Mouse (Mus musculus) limb, embryonic 11.5 days (tissue): ENCODE measurements around the gene Samd14. TPM values are rescaled to one million over a fixed set of nuclear protein-coding genes. Genes with fewer than 3 reads are reported as not detected.

Experiments
- ATAC-seq: fragments of 200-750 bp; cut with Nextera tagmentation; 2 replicates; pipeline ENCODE4 v1.8.0; 2017; ENCODE audit warnings: low read depth; ENCODE audit not compliant: insufficient number of reproducible peaks, low FRiP score, low TSS enrichment
- DNase-seq: peaks from one replicate; pipeline ENCODE4 v3.0.0-alpha.2; 2015; ENCODE audit warnings: low spot score
- H3K27ac ChIP-seq: fragments of 300-500 bp; sonication (generic); replicated peaks from 2 replicates; pipeline ENCODE4 v1.5.1; 2014; ENCODE audit warnings: low read depth, mild to moderate bottlenecking, low read length
- H3K27me3 ChIP-seq: fragments of 300-500 bp; sonication (generic); 2 replicates; pipeline ENCODE4 v1.6.1; 2014; ENCODE audit warnings: mild to moderate bottlenecking, low read length, mixed read lengths; ENCODE audit not compliant: control insufficient read depth, insufficient read depth
- H3K36me3 ChIP-seq: fragments of 300-500 bp; sonication (generic); 2 replicates; pipeline ENCODE4 v1.6.1; 2014; ENCODE audit warnings: mild to moderate bottlenecking, low read length, moderate library complexity, mixed read lengths; ENCODE audit not compliant: control insufficient read depth, insufficient read depth
- H3K4me1 ChIP-seq: fragments of 300-500 bp; sonication (generic); 2 replicates; pipeline ENCODE4 v1.6.1; 2014; ENCODE audit warnings: low read length, mixed read lengths; ENCODE audit not compliant: control insufficient read depth, insufficient read depth
- H3K4me2 ChIP-seq: fragments of 300-500 bp; sonication (generic); 2 replicates; pipeline ENCODE4 v1.6.1; 2014; ENCODE audit warnings: low read depth, mild to moderate bottlenecking, moderate library complexity; ENCODE audit not compliant: severe bottlenecking
- H3K4me3 ChIP-seq: fragments of 300-500 bp; sonication (generic); 2 replicates; pipeline ENCODE4 v1.5.1; 2014; ENCODE audit warnings: low read depth, low read length
- H3K9ac ChIP-seq: fragments of 300-500 bp; sonication (generic); 2 replicates; pipeline ENCODE4 v1.6.1; 2014; ENCODE audit warnings: mild to moderate bottlenecking, low read length
- H3K9me3 ChIP-seq: fragments of 300-500 bp; sonication (generic); 2 replicates; pipeline ENCODE4 v1.6.1; 2016; ENCODE audit warnings: low read length; ENCODE audit not compliant: control insufficient read depth
- WGBS: fragments of 180-500 bp; shearing (Covaris S2); extraction: QIAGEN DNeasy Blood & Tissue Kit; methylation state at CpG from one replicate; pipeline ENCODE4 v1.1.7; 2014; 5-methylcytosine and 5-hydroxymethylcytosine counted together
- polyA plus RNA-seq: library from polyadenylated mRNA; unstranded; fragments of >200 nt; fragmentation: Nextera tagmentation; extraction: Ambion mirVana; gene quantifications from 2 replicates; pipeline ENCODE4 v1.2.1, GENCODE M21; 2014

Gene Samd14
- polyA plus RNA-seq, 1 experiment from 2014 or later, result 35.6 TPM

DNA sequence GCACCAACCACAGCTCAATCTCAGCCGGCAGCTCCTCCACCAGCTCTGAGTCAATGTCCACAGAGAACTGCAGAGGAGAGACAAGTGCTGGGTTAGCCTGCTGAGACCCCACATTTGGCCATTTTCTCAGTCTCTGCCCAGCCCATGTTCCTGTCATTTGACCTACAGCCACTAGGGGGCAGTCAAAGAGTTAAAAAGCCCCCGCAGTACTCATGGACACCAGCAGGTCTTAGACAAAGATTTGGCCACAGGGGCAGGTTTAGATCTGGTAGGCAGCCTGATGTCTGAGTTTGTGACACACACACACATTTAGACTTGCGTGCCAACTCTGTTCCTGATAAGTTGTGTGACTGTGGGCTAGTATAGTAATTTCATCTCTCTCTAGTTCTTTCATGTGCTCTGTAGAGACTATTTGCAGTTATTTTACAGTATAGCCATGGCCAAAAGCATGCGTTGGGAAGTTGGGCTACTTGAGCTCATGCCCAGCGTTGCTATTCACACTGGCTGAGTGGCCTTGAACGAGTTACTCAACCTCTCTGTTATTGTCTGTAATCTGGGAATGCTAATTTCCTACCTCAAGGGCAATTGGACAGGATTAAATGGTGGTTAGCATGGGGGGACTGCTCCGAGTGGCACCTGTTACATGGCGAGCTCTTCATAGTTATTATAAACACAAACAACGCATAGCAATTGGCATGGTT, 37.5 kb downstream of the Samd14 start:
- no peak overlapping the region for H3K27ac ChIP-seq
- H3K27me3 ChIP-seq, result no peaks in the 10 kb centered on the region
- H3K36me3 ChIP-seq, result no peaks in the 10 kb centered on the region
- H3K9me3 ChIP-seq, result no peaks in the 10 kb centered on the region
- H3K9ac ChIP-seq, result no peak overlapping the region
- ATAC-seq, result no peak
- no peaks in the 10 kb centered on the region for H3K4me1 ChIP-seq
- H3K4me2 ChIP-seq, result no peak overlapping the region
- peak; percentile 74 for DNase-seq
- WGBS, result 61% methylated on average over 9 of the region's 9 CpGs
- no peak overlapping the region for H3K4me3 ChIP-seq

DNA sequence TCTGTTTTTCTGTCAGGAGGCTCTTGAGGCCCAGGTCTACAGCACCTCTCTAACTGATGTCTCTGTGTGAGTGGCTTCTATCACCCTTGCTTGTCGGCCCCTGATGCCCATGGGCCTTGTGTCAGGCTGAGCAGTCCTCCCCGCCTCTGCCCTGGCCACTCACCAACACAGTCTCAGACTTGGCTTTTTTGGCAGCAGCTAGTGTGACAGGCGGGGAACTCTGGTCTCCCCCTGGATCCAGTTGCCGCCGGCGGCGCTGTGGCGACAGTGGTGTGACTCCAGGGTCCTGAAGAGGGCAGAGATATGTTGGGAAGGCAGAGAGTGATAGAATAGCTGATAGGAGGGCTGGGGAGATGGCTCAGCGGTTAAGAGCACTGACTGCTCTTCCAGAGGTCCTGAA, 43.4 kb downstream of the Samd14 start:
- DNase-seq, result no peak
- H3K4me3 ChIP-seq, result no peak overlapping the region
- WGBS, result 71% methylated on average over 9 of the region's 9 CpGs

DNA sequence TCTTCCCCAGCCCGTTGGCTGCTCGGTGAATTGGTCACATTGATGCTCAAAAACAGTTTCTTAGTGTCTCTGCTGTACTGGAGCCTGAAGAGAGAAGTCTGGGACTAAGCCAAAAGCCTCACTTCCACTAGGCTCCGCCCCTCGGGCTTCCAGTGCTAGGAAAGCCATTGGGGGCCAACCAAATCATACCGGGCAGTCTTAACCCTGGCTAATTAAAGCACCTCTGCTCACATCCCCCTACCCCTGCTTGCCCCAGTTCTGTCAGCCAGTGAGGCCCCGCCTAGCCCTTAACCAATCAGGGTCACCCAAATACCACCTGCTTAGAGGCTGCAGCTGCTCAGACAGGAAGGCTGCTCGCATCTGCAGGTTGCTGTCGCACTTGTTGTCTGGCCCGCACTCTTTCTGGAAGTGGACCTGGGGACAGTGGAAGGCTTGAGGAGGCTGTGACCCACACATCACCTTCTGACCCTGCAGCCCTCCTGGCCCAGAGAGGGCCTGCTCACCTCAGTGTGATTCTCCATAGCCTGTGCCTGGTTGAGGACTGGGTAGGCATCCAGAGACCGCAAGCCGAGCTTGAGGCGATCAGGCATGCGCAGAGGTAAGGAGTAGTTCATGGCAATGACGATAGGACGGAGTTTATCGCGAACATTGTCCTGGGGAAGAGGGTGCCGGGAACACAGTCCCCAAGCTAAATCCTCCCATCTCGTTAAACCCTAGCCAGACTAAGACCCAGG, 47.3 kb downstream of the Samd14 start:
- H3K4me3 ChIP-seq, result no peak overlapping the region
- 0 out of 2 replicates have a peak, but pooled peaks have one; percentile 37 for ATAC-seq
- no peaks in the 10 kb centered on the region for H3K36me3 ChIP-seq
- peaks cover 5% of the 10 kb centered on the region; the same call in 1 of the 2 replicates for H3K4me1 ChIP-seq
- DNase-seq, result peak; percentile 35
- no peak overlapping the region; the same call in 1 of the 2 replicates for H3K9ac ChIP-seq
- 28% methylated on average over 19 of the region's 19 CpGs for WGBS
- no peak overlapping the region for H3K27ac ChIP-seq
- H3K9me3 ChIP-seq, result no peaks in the 10 kb centered on the region
- no peaks in the 10 kb centered on the region for H3K27me3 ChIP-seq
- peak overlapping the region; percentile 33 for H3K4me2 ChIP-seq

More for the DNA sequence above, 43.4 kb downstream of the Samd14 start:
- no peak for ATAC-seq
- Histone ChIP-seq H3K4me1 (peaks cover 5% of the 10 kb centered on the region; the same call in 1 of the 2 replicates), H3K27ac (no peak overlapping the region), H3K4me2 (no peak overlapping the region), H3K27me3 (no peaks in the 10 kb centered on the region), H3K9ac (no peak overlapping the region), H3K9me3 (no peaks in the 10 kb centered on the region), H3K36me3 (no peaks in the 10 kb centered on the region)

DNA sequence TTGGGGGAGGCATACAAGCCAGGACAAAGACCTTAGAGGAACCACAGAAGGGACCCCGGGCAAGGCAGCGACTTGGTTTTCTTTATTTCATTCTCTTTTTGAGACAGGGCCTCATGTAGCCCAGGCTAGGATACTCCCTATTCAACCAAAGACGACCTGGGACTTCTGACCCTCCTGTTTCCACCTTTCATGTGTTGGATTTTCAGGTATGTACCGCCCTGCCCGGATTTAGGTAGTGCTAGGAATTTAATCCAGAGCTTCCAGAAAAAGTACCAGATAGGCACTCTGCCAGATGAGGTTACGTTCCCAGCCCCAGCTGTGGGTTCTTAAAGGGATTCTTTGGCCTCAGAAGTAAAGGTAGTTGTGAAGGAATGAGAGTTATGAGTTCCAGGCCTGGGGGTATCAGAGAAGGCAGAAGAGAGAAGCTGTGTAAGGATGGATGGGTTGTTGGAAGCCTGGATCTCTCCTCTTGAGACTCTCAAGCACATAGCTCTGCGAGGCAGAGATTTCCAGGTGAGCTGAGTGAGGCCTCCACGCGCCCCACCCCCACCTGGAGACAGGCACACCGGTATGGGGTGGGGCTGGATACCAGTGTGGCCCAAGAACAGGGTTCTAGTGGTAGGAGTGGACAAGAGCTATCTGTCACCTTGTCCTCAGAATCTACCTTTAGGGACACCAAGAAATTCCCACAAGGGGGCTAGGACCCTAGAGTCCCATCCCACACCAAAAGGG, 59.7 kb downstream of the Samd14 start:
- 84% methylated on average over 10 of the region's 10 CpGs for WGBS
- Histone ChIP-seq H3K36me3 (no peaks in the 10 kb centered on the region), H3K4me2 (no peak overlapping the region), H3K27me3 (peaks cover 5% of the 10 kb centered on the region), H3K4me3 (no peak overlapping the region), H3K4me1 (no peaks in the 10 kb centered on the region), H3K9ac (no peak overlapping the region), H3K9me3 (no peaks in the 10 kb centered on the region), H3K27ac (no peak overlapping the region)
- no peak for ATAC-seq
- no peak for DNase-seq

DNA sequence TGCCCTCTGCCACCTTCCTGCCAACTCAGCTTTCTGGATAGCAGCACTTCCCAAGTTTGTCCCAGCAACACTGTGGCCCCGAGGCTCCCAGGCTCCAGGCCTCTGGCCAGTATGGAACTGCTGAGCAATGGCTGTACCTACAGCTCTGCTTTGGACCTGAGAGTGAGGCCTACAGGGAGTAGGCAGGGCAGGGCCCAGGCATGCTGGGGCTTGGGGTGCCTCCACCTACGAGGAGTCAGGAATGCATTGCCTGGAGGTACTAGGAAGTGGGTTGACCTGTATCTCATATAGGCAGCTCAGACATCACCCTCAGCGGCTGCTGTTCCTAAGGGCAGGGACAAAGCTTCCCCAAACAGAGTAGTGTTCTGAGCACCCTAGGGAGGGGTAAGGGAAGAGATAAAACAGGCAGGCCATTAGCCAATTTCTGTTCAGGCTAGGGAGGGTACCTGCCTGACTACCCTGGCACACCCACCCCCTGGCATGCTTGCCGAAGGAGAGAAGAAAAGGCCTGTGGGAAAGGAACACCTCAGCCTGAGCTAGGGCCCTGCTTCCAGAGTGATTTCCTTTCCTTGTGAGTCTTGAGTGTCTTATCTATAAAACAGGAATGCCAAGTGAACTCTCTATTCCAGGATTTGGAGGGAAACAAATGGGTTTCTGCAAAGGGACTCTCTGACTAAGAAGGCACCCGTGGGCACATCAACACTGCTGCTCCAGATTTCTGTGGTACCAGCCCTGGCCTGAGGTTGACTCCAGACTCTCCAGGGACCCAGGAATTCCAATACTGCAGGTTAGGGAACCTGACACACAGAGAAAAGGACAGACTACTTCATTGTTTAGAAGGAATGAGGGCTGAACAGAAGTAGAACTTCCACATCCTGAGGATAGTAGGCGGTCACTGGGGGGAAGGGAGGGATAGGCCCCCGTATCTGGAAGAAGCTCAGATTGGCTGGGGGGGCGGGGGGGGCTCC, 60.7 kb downstream of the Samd14 start:
- no peak for DNase-seq
- Histone ChIP-seq H3K4me2 (no peak overlapping the region), H3K4me1 (0 out of 2 replicates have a peak, but pooled peaks cover 3% of the 10 kb centered on the region), H3K27me3 (peaks cover 15% of the 10 kb centered on the region), H3K4me3 (no peak overlapping the region), H3K36me3 (no peaks in the 10 kb centered on the region), H3K27ac (no peak overlapping the region), H3K9ac (no peak overlapping the region), H3K9me3 (no peaks in the 10 kb centered on the region)
- no peak for ATAC-seq
- WGBS, result 76% methylated on average over 8 of the region's 8 CpGs

DNA sequence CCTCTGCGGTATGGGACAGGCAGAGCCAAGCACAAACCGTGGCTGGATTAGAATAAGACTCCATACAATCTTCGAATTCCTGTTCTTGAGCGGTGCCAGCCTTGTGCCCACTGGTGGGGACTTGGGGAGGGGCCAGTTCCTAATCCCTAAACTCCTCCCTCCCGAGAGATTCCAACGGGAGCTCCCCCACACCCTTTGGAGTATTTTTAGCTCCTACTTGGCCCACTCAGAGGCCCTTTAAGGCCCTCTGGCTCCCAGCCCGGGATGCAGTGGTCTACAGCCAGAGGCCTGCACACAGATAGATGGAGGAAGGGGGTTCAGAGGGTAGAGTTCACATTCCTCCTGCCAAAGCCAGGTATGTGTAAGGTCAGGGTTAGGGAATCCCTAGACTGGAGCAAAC, 61.6 kb downstream of the Samd14 start:
- 61% methylated on average over 7 of the region's 7 CpGs for WGBS
- ATAC-seq (no peak), DNase-seq (no peak)
- no peaks in the 10 kb centered on the region for H3K9me3 ChIP-seq
- peaks cover 23% of the 10 kb centered on the region for H3K27me3 ChIP-seq
- no peak overlapping the region for H3K4me3 ChIP-seq
- H3K9ac ChIP-seq, result no peak overlapping the region
- no peak overlapping the region for H3K4me2 ChIP-seq
- H3K4me1 ChIP-seq, result peaks cover 10% of the 10 kb centered on the region; the same call in 1 of the 2 replicates
- no peak overlapping the region for H3K27ac ChIP-seq
- no peaks in the 10 kb centered on the region for H3K36me3 ChIP-seq

DNA sequence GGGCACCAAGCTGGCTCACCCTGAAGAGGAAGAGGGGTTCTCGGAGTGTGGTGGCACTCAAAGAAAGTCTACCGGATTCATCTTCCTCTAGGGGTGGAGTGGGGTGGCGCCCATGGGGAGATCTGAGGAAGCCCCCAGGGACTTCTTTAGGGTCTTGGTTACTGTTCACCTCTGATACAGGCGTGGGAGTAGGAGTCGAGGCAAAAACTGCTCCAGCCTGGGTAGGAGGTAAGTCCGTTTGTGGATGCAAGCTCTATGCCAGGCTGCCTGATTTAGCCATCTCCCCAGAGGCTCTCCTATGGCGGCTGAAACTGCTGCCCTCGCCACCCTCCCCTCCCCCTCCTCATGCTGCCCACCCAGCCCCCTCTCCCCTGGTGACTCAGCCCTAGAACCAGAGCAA, 62.5 kb downstream of the Samd14 start:
- H3K36me3 ChIP-seq, result no peaks in the 10 kb centered on the region
- peaks cover 31% of the 10 kb centered on the region for H3K27me3 ChIP-seq
- H3K4me1 ChIP-seq, result peaks cover 10% of the 10 kb centered on the region; the same call in 1 of the 2 replicates
- no peak overlapping the region for H3K27ac ChIP-seq
- no peak overlapping the region for H3K9ac ChIP-seq
- DNase-seq (no peak), ATAC-seq (no peak)
- no peaks in the 10 kb centered on the region for H3K9me3 ChIP-seq
- H3K4me3 ChIP-seq, result no peak overlapping the region
- no peak overlapping the region for H3K4me2 ChIP-seq
- WGBS, result 80% methylated on average over 8 of the region's 8 CpGs
